Mouse (Mus musculus): ENCODE measurements around the gene Ncapd2. TPM values are rescaled to one million over a fixed set of nuclear protein-coding genes. Genes with fewer than 3 reads are reported as not detected.
A peak's percentile ranks its signal among the peaks of the same experiment; 100 is the strongest.

The Ncapd2 gene
- total and polyA plus RNA-seq, 2 experiments from 2014 or later = 21.0 to 33.7 TPM

GRCm38 (mm10) chr6:125210436-125210835 is 18.9 kb upstream of the Ncapd2 start:
- no peak for DNase-seq (ENCODE audit: low spot score)
- TF ChIP-seq CTCF (IDR thresholded peaks at IDR 0.05) = no peak
- Histone ChIP-seq H3K4me2 (ENCODE audit: low read depth, low read length, poor library complexity, severe bottlenecking) (no peak overlapping the region), H3K9ac (replicated peaks; ENCODE audit: low read length, poor library complexity, severe bottlenecking) (no peak overlapping the region), H3K4me3 (ENCODE audit: low read depth, low read length) (no peak overlapping the region), H3K9me3 (ENCODE audit: low read length) (no peaks in the 10 kb centered on the region), H3K27me3 (ENCODE audit: insufficient read depth, low read length) (no peaks in the 10 kb centered on the region), H3K36me3 (ENCODE audit: insufficient read depth, low read length) (no peaks in the 10 kb centered on the region), H3K4me1 (ENCODE audit: insufficient read depth, low read length) (no peaks in the 10 kb centered on the region), H3K27ac (ENCODE audit: low read depth, low read length) (no peak overlapping the region)
- no peak for ATAC-seq (ENCODE audit: low FRiP score)
- 94% methylated on average over 1 of the region's 1 CpGs for WGBS

DNA sequence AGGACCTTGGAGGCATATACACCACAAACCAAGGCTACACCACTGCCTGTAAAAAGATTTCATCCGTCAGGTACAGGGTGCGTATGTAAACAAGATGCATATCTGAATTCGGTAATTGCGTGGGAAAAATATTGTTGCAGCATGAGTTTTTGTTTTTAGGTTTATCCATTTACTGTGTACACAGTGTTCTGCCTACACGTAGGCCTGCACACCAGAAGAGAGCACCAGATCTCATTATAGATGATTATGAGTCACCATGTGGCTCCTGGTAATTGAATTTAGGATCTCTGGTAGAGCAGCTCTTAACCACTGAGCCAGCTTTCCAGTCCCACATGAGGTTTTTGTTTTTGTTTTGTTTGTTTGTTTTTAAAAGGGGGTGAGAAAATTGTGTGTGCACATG is 5.7 kb upstream of the Ncapd2 start:
- H3K36me3 ChIP-seq (ENCODE audit: insufficient read depth, low read length) = no peaks in the 10 kb centered on the region; the same call in none of the 2 replicates
- H3K4me1 ChIP-seq (ENCODE audit: insufficient read depth, low read length) = no peaks in the 10 kb centered on the region
- 82% methylated on average over 5 of the region's 5 CpGs for WGBS
- no peak overlapping the region for H3K4me3 ChIP-seq (ENCODE audit: low read depth, low read length)
- no peaks in the 10 kb centered on the region for H3K27me3 ChIP-seq (ENCODE audit: insufficient read depth, low read length)
- no peak overlapping the region for H3K27ac ChIP-seq (ENCODE audit: low read depth, low read length)
- no peaks in the 10 kb centered on the region for H3K9me3 ChIP-seq (ENCODE audit: low read length)
- no peak overlapping the region for H3K9ac ChIP-seq (replicated peaks; ENCODE audit: low read length, poor library complexity, severe bottlenecking)
- H3K4me2 ChIP-seq (ENCODE audit: low read depth, low read length, poor library complexity, severe bottlenecking) = no peak overlapping the region
- TF ChIP-seq CTCF (IDR thresholded peaks at IDR 0.05) = no peak
- no peak for DNase-seq (ENCODE audit: low spot score)
- no peak for ATAC-seq (ENCODE audit: low FRiP score)

DNA sequence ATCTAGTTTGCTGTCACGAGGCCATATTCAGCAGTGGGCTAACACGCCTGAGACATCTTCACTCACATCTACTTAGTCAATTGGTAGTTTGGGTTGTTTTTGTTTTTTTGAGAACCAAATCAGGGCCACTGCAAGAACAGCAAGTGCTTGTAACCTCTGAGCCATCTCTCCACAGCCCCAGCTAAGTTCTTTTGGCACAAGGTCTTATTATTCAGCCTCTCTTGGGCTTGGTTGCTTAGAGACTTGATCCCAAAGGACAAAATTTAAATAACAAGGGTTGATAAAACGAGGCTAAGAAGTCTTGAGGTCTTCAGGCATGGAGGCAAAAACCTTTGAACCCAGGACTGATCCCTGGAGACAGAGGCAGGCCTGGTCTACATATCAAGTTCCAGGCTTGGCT is 4.8 kb upstream of the Ncapd2 start:
- Histone ChIP-seq H3K4me2 (ENCODE audit: low read depth, low read length, poor library complexity, severe bottlenecking) (no peak overlapping the region), H3K4me1 (ENCODE audit: insufficient read depth, low read length) (no peaks in the 10 kb centered on the region), H3K36me3 (ENCODE audit: insufficient read depth, low read length) (no peaks in the 10 kb centered on the region; the same call in none of the 2 replicates), H3K9ac (replicated peaks; ENCODE audit: low read length, poor library complexity, severe bottlenecking) (no peak overlapping the region), H3K9me3 (ENCODE audit: low read length) (no peaks in the 10 kb centered on the region), H3K27ac (ENCODE audit: low read depth, low read length) (no peak overlapping the region), H3K27me3 (ENCODE audit: insufficient read depth, low read length) (no peaks in the 10 kb centered on the region), H3K4me3 (ENCODE audit: low read depth, low read length) (no peak overlapping the region)
- DNase-seq (ENCODE audit: low spot score) (peak; percentile 11), ATAC-seq (ENCODE audit: low FRiP score) (no peak)
- no peak for TF ChIP-seq CTCF (IDR thresholded peaks at IDR 0.05)
- WGBS = 24% methylated on average over 3 of the region's 3 CpGs

- H3K4me2 ChIP-seq (ENCODE audit: low read depth, low read length, poor library complexity, severe bottlenecking) = no peak overlapping the region
- H3K27me3 ChIP-seq (ENCODE audit: insufficient read depth, low read length) = no peaks in the 10 kb centered on the region
- H3K27ac ChIP-seq (ENCODE audit: low read depth, low read length) = no peak overlapping the region
- no peak overlapping the region for H3K4me3 ChIP-seq (ENCODE audit: low read depth, low read length)
- H3K36me3 ChIP-seq (ENCODE audit: insufficient read depth, low read length) = no peaks in the 10 kb centered on the region; the same call in none of the 2 replicates
- H3K9ac ChIP-seq (replicated peaks; ENCODE audit: low read length, poor library complexity, severe bottlenecking) = no peak overlapping the region
- H3K9me3 ChIP-seq (ENCODE audit: low read length) = no peaks in the 10 kb centered on the region
- no peak for ATAC-seq (ENCODE audit: low FRiP score)
- no peak for TF ChIP-seq CTCF (IDR thresholded peaks at IDR 0.05)
- 25% methylated on average over 1 of the region's 1 CpGs for WGBS
- no peak for DNase-seq (ENCODE audit: low spot score)
- H3K4me1 ChIP-seq (ENCODE audit: insufficient read depth, low read length) = no peaks in the 10 kb centered on the region
Observed at GRCm38 (mm10) chr6:125195541-125196075, 4.1 kb upstream of the Ncapd2 start.

- H3K27ac ChIP-seq (ENCODE audit: low read depth, low read length) = no peak overlapping the region
- no peak for DNase-seq (ENCODE audit: low spot score)
- no peak overlapping the region for H3K4me3 ChIP-seq (ENCODE audit: low read depth, low read length)
- H3K4me2 ChIP-seq (ENCODE audit: low read depth, low read length, poor library complexity, severe bottlenecking) = no peak overlapping the region
- 79% methylated on average over 7 of the region's 7 CpGs for WGBS
- H3K4me1 ChIP-seq (ENCODE audit: insufficient read depth, low read length) = no peaks in the 10 kb centered on the region
- peaks cover 4% of the 10 kb centered on the region for H3K36me3 ChIP-seq (ENCODE audit: insufficient read depth, low read length)
- no peaks in the 10 kb centered on the region for H3K9me3 ChIP-seq (ENCODE audit: low read length)
- no peak for ATAC-seq (ENCODE audit: low FRiP score)
- H3K27me3 ChIP-seq (ENCODE audit: insufficient read depth, low read length) = no peaks in the 10 kb centered on the region
- no peak overlapping the region for H3K9ac ChIP-seq (replicated peaks; ENCODE audit: low read length, poor library complexity, severe bottlenecking)
- no peak for TF ChIP-seq CTCF (IDR thresholded peaks at IDR 0.05)
Observed at GRCm38 (mm10) chr6:125193390-125193789, 1.9 kb upstream of the Ncapd2 start.

GRCm38 (mm10) chr6:125192841-125193240 is 1.3 kb upstream of the Ncapd2 start:
- peaks cover 8% of the 10 kb centered on the region for H3K36me3 ChIP-seq (ENCODE audit: insufficient read depth, low read length)
- TF ChIP-seq CTCF (IDR thresholded peaks at IDR 0.05) = no peak
- H3K27me3 ChIP-seq (ENCODE audit: insufficient read depth, low read length) = no peaks in the 10 kb centered on the region
- H3K4me1 ChIP-seq (ENCODE audit: insufficient read depth, low read length) = no peaks in the 10 kb centered on the region
- no peaks in the 10 kb centered on the region for H3K9me3 ChIP-seq (ENCODE audit: low read length)
- peak overlapping the region; percentile 54 for H3K4me3 ChIP-seq (ENCODE audit: low read depth, low read length)
- H3K9ac ChIP-seq (replicated peaks; ENCODE audit: low read length, poor library complexity, severe bottlenecking) = peak overlapping the region; percentile 66
- DNase-seq (ENCODE audit: low spot score) (no peak), ATAC-seq (ENCODE audit: low FRiP score) (no peak)
- 51% methylated on average over 5 of the region's 5 CpGs for WGBS
- H3K27ac ChIP-seq (ENCODE audit: low read depth, low read length) = peak overlapping the region; percentile 98
- peak overlapping the region; percentile 64 for H3K4me2 ChIP-seq (ENCODE audit: low read depth, low read length, poor library complexity, severe bottlenecking)

All from midbrain, postnatal 0 days (tissue).